Mouse (Mus musculus): Measurements from ENCODE around the gene Tet2. TPM values are rescaled to one million over a fixed set of nuclear protein-coding genes. Genes with fewer than 3 reads are reported as not detected.
A peak's percentile ranks its signal among the peaks of the same experiment; 100 is the strongest.

Gene Tet2
- total and polyA plus RNA-seq, 2 experiments = 8.2 to 12.1 TPM

DNA sequence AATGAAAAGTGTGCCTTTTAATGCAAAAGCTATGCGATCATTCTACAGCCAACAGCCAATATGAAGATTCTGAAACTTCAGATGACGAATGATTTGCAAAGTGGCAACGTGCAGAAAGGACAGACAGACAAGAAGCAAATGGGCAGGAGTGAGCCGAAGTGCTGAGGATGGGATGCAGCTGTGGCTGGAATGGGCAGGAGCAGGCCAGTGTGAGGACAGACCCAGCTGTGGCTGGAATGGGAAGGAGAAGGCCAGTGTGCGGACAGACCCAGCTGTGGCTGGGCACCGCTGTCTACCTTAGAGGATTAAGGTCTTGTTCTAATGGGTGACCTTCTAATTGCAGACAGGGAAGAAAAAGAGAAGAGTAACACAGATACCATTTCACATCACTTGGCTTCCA is 9.3 kb downstream of the Tet2 start:
- Histone ChIP-seq H3K4me3 (ENCODE audit: insufficient read depth, low read depth, low read length) (no peak overlapping the region), H3K9ac (ENCODE audit: low read depth, low read length) (no peak overlapping the region), H3K79me2 (ENCODE audit: control insufficient read depth, insufficient read depth, low read length) (peaks cover 19% of the 10 kb centered on the region), H3K27me3 (ENCODE audit: control insufficient read depth, insufficient read depth, low read length) (no peaks in the 10 kb centered on the region), H3K27ac (replicated peaks; ENCODE audit: insufficient read depth, low read depth, low read length) (no peak overlapping the region), H3K36me3 (ENCODE audit: control insufficient read depth, insufficient read depth, low read length) (no peaks in the 10 kb centered on the region), H3K4me1 (ENCODE audit: control insufficient read depth, insufficient read depth, low read length) (peaks cover 13% of the 10 kb centered on the region)
- no peak for DNase-seq (ENCODE audit: extremely low read depth, low read depth, low spot score)
- TF ChIP-seq POLR2A (IDR thresholded peaks at IDR 0.05; ENCODE audit: extremely low read depth, insufficient read depth, low read length) (no peak), CTCF (IDR thresholded peaks at IDR 0.05; ENCODE audit: low read depth, low read length) (no peak)
- 92% methylated on average over 6 of the region's 6 CpGs for WGBS

DNA sequence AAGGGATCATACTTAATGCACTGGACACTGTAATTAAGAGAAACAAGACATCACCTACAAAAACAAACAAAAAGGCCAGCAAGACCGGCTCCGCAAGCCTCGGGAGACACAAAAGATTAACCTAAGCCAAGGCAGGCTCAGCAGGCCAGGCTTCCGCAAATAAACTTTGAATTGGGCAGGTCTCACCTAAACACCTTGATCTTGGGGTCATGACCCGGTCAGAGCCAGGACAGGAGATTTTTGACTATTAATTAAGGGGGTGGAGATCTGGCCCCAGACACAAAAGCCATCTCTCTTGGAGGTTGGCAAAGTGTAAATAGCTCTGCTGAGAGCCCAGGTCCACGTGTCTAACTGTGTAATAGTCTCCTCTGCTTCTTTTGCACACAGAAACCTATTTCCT is 10.9 kb downstream of the Tet2 start:
- no peak overlapping the region for H3K27ac ChIP-seq (replicated peaks; ENCODE audit: insufficient read depth, low read depth, low read length)
- DNase-seq (ENCODE audit: extremely low read depth, low read depth, low spot score) = peak; percentile 95
- peaks cover 11% of the 10 kb centered on the region for H3K4me1 ChIP-seq (ENCODE audit: control insufficient read depth, insufficient read depth, low read length)
- TF ChIP-seq POLR2A (IDR thresholded peaks at IDR 0.05; ENCODE audit: extremely low read depth, insufficient read depth, low read length) (no peak), CTCF (IDR thresholded peaks at IDR 0.05; ENCODE audit: low read depth, low read length) (no peak)
- no peaks in the 10 kb centered on the region for H3K36me3 ChIP-seq (ENCODE audit: control insufficient read depth, insufficient read depth, low read length)
- no peak overlapping the region for H3K4me3 ChIP-seq (ENCODE audit: insufficient read depth, low read depth, low read length)
- peaks cover 19% of the 10 kb centered on the region for H3K79me2 ChIP-seq (ENCODE audit: control insufficient read depth, insufficient read depth, low read length)
- 18% methylated on average over 6 of the region's 6 CpGs for WGBS
- H3K9ac ChIP-seq (ENCODE audit: low read depth, low read length) = no peak overlapping the region
- H3K27me3 ChIP-seq (ENCODE audit: control insufficient read depth, insufficient read depth, low read length) = no peaks in the 10 kb centered on the region

DNA sequence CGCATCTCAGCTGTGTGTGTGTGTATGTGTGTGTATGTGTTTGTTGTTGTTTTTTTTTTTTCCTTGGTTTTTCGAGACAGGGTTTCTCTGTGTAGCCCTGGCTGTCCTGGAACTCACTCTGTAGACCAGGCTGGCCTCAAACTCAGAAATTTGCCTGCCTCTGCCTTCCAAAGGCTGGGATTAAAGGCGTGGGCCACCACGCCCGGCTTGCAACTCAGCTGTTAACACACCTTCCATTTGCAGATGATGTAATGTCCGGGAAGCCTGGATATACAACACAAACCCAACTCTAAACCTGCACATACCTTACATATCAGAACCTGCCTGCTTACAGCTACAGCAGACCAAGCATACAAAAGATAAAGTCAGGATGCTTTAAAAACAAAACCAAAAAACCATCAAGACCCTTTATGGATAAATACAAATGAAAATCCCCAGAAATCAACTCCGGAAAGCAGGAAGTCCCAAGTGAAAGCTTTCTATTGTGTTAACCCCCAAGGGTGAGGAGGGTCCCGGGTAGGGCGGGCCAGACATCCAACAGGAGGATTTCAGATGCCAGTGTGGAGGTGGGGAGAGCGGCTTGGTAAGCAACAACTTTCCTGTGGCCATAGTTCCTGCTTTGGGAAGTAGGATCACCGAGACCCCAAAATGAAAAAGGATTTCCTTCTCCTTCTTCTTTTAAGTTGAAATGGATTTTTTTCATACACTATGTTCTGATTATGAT is 11.5 kb downstream of the Tet2 start:
- Histone ChIP-seq H3K79me2 (ENCODE audit: control insufficient read depth, insufficient read depth, low read length) (peaks cover 15% of the 10 kb centered on the region), H3K4me1 (ENCODE audit: control insufficient read depth, insufficient read depth, low read length) (peaks cover 11% of the 10 kb centered on the region), H3K27ac (replicated peaks; ENCODE audit: insufficient read depth, low read depth, low read length) (no peak overlapping the region), H3K4me3 (ENCODE audit: insufficient read depth, low read depth, low read length) (no peak overlapping the region), H3K36me3 (ENCODE audit: control insufficient read depth, insufficient read depth, low read length) (no peaks in the 10 kb centered on the region), H3K9ac (ENCODE audit: low read depth, low read length) (no peak overlapping the region), H3K27me3 (ENCODE audit: control insufficient read depth, insufficient read depth, low read length) (no peaks in the 10 kb centered on the region)
- no peak for DNase-seq (ENCODE audit: extremely low read depth, low read depth, low spot score)
- WGBS = 69% methylated on average over 11 of the region's 11 CpGs
- TF ChIP-seq POLR2A (IDR thresholded peaks at IDR 0.05; ENCODE audit: extremely low read depth, insufficient read depth, low read length) (no peak), CTCF (IDR thresholded peaks at IDR 0.05; ENCODE audit: low read depth, low read length) (no peak)

DNA sequence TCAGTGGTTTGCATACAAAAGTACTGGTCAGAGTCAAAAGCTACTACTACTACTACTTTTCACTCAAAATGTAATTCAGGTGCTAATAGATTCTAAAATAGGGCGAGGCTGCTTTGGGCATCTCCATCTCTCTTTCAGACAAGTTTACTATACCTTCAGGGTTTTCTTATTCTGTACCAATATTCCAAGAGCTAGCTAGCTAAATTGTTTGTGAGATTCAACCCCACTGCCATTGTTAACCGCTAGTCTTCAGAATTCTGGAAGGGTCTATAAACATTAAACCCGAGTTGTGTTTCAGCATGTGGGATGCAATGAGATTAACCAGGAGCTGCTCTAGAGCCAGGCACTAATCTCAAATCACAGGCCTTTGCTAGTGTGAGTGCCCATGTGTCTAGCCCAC is 12.1 kb downstream of the Tet2 start:
- no peak for DNase-seq (ENCODE audit: extremely low read depth, low read depth, low spot score)
- 89% methylated on average over 3 of the region's 3 CpGs for WGBS
- peaks cover 11% of the 10 kb centered on the region for H3K4me1 ChIP-seq (ENCODE audit: control insufficient read depth, insufficient read depth, low read length)
- H3K36me3 ChIP-seq (ENCODE audit: control insufficient read depth, insufficient read depth, low read length) = no peaks in the 10 kb centered on the region
- peaks cover 15% of the 10 kb centered on the region for H3K79me2 ChIP-seq (ENCODE audit: control insufficient read depth, insufficient read depth, low read length)
- H3K27me3 ChIP-seq (ENCODE audit: control insufficient read depth, insufficient read depth, low read length) = no peaks in the 10 kb centered on the region
- TF ChIP-seq CTCF (IDR thresholded peaks at IDR 0.05; ENCODE audit: low read depth, low read length) = no peak
- TF ChIP-seq POLR2A (IDR thresholded peaks at IDR 0.05; ENCODE audit: extremely low read depth, insufficient read depth, low read length) = no peak
- H3K9ac ChIP-seq (ENCODE audit: low read depth, low read length) = no peak overlapping the region
- no peak overlapping the region for H3K4me3 ChIP-seq (ENCODE audit: insufficient read depth, low read depth, low read length)
- no peak overlapping the region for H3K27ac ChIP-seq (replicated peaks; ENCODE audit: insufficient read depth, low read depth, low read length)

DNA sequence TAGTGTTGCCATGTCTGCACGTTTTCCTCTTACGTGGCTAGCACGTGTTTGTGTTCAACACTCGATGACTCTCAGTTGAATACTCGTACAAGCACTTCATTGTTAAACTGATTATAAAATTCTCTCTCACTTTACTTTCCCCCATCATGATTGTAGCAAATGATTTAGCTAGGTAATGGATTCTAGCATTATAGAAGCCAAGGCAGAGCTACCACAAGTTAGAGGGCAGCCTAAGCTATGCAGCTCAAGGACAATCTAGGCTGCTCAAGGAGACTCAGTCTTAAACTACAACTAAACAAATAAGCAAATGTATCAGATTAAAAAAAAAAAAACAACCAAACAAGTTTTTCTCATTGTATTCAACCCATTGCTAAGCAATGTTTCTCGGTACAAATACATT is 12.7 kb downstream of the Tet2 start:
- no peak overlapping the region for H3K27ac ChIP-seq (replicated peaks; ENCODE audit: insufficient read depth, low read depth, low read length)
- H3K4me1 ChIP-seq (ENCODE audit: control insufficient read depth, insufficient read depth, low read length) = peaks cover 9% of the 10 kb centered on the region
- no peaks in the 10 kb centered on the region for H3K27me3 ChIP-seq (ENCODE audit: control insufficient read depth, insufficient read depth, low read length)
- 92% methylated on average over 6 of the region's 6 CpGs for WGBS
- TF ChIP-seq POLR2A (IDR thresholded peaks at IDR 0.05; ENCODE audit: extremely low read depth, insufficient read depth, low read length) (no peak), CTCF (IDR thresholded peaks at IDR 0.05; ENCODE audit: low read depth, low read length) (no peak)
- H3K79me2 ChIP-seq (ENCODE audit: control insufficient read depth, insufficient read depth, low read length) = peaks cover 11% of the 10 kb centered on the region
- H3K4me3 ChIP-seq (ENCODE audit: insufficient read depth, low read depth, low read length) = no peak overlapping the region
- no peak overlapping the region for H3K9ac ChIP-seq (ENCODE audit: low read depth, low read length)
- DNase-seq (ENCODE audit: extremely low read depth, low read depth, low spot score) = no peak
- H3K36me3 ChIP-seq (ENCODE audit: control insufficient read depth, insufficient read depth, low read length) = no peaks in the 10 kb centered on the region

DNA sequence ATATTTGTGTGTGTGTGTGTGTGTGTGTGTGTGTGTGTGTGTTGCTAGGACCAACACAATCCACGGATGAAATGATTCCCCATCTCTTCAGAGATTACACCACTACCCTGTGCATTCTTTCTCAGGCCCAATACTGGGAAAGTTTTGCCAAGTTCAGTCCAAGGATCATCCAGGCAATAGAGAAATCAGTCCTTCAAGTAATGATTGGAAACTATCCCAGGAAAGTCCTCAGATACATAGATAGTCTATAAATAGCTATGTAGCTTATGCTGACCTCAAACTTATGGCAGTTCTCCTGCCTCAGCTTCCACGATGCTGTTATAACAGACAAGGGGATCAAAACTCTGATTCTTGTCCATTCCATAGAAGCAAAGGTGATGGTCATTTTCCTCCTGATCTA is 13.8 kb downstream of the Tet2 start:
- Histone ChIP-seq H3K4me3 (ENCODE audit: insufficient read depth, low read depth, low read length) (no peak overlapping the region), H3K27me3 (ENCODE audit: control insufficient read depth, insufficient read depth, low read length) (no peaks in the 10 kb centered on the region), H3K27ac (replicated peaks; ENCODE audit: insufficient read depth, low read depth, low read length) (no peak overlapping the region), H3K9ac (ENCODE audit: low read depth, low read length) (no peak overlapping the region), H3K36me3 (ENCODE audit: control insufficient read depth, insufficient read depth, low read length) (no peaks in the 10 kb centered on the region), H3K79me2 (ENCODE audit: control insufficient read depth, insufficient read depth, low read length) (peaks cover 15% of the 10 kb centered on the region), H3K4me1 (ENCODE audit: control insufficient read depth, insufficient read depth, low read length) (peaks cover 9% of the 10 kb centered on the region)
- DNase-seq (ENCODE audit: extremely low read depth, low read depth, low spot score) = peak; percentile 51
- 32% methylated on average over 2 of the region's 2 CpGs for WGBS
- TF ChIP-seq CTCF (IDR thresholded peaks at IDR 0.05; ENCODE audit: low read depth, low read length) = no peak
- no peak for TF ChIP-seq POLR2A (IDR thresholded peaks at IDR 0.05; ENCODE audit: extremely low read depth, insufficient read depth, low read length)

Measured in liver, adult 2 months (tissue).